Mouse (Mus musculus) frontal cortex, adult (tissue): ENCODE measurements at regions not wholly inside any gene's neighbourhood (a gene's known extent, or its start where the extent isn't known, plus 50 kb on each side); places are given as distances from the start of the nearest gene placed in this dataset.
"Not testable (repeated sequence)": the region's sequence is repeated elsewhere in the genome, so short reads cannot be mapped to it uniquely, and the experiment has no call there.

Experiments
- ATAC-seq: cut with Nextera tagmentation; 2 replicates; pipeline ENCODE4 v1.9.2; 2017; ENCODE audit warnings: mild to moderate bottlenecking, moderate library complexity, mixed read lengths; ENCODE audit not compliant: low TSS enrichment

DNA sequence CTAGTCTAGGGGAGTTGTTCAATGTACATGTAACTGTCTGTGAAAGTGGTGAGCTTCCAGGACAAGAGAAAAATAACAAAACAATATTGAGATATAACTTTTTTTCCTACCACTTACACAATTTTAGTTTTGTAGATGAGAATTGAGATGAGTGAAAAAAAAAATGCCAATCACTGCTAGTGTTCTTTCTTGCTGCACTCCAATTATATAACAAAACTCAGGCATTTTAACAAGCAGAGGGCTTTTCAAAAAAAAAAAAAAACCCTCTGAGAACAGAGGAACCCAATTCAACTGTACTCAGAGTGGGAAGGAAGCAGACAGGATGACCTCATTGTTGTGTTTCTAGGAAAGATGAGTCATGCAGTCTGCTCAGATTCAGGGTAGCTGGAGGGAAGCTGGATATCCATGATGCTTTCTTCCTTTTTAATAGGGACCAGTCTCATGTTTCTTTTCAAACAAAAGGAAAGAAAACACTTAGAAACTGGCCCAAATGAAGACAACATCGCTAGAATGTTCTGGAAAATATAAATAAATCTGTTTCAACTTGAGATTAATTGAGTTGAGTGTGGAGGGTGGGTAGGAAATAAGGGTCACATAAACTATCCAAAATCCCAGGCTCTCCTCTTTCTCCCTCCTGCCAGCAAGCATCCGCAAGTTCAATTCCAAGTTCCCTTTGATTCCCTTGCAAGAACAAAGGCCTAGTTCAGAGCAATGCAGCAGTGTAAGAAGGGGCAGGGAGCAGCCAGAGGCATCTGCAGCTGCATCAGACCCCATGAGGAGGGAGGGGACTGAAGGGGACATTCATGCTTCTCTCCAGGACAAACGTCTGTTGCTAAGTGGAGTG lies 250.6 kb downstream of the Trib2 start:
- ATAC-seq, result peak; percentile 100

DNA sequence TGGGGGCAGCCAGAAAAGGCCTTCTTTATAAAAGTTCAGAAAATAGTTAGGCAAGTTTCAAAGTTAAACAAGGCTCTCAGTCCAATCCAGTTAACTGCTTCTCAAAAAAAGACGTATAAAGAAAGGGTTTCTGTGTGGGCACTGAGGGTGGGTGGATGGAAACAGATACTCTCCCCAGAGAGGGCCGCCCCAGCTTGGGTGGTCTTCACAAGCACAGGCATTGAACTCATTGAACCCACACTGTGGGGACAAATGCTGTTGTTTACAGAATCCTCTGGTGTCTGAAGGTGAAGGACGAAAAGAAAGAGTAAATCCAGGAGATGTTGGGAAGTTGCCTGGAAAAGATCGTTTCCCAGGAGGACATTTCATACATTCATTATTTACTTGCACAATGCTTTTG lies 253.9 kb downstream of the Trib2 start:
- no peak for ATAC-seq

DNA sequence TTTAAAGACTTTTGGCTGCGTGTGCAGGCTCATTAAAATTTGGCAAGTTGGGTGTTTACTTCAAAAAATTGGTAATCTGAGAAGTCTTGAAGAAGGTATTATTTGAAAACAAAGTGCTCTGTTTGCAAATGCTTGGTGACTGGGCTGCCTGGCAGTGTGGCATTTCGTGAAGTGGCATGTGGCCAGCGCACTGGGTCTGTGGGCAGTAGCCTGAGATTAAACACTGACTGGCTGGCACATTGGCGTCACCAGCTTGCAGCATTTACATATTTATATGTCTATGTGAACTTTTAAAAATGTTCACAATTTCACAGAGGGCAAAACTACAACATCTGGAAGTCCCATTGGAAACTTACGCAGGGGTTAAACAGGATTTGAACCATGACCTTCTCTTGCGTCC lies 261.3 kb downstream of the Trib2 start:
- ATAC-seq, result no peak

DNA sequence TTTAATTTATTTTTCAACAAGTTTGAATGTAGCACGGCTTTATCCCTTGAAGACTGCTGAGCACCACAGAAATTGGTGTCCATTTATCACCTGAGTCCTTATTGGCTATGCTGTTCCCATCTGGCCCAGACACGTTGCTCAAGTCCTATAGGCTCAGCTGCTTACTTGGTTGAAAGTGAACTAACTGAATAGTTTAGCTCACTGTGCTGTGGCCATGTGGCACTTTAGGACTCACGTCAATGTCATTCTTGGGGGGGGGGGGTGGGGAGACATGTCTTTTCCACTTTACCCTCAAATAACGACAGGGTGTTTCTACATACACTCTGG lies 263.1 kb downstream of the Trib2 start:
- no peak for ATAC-seq

DNA sequence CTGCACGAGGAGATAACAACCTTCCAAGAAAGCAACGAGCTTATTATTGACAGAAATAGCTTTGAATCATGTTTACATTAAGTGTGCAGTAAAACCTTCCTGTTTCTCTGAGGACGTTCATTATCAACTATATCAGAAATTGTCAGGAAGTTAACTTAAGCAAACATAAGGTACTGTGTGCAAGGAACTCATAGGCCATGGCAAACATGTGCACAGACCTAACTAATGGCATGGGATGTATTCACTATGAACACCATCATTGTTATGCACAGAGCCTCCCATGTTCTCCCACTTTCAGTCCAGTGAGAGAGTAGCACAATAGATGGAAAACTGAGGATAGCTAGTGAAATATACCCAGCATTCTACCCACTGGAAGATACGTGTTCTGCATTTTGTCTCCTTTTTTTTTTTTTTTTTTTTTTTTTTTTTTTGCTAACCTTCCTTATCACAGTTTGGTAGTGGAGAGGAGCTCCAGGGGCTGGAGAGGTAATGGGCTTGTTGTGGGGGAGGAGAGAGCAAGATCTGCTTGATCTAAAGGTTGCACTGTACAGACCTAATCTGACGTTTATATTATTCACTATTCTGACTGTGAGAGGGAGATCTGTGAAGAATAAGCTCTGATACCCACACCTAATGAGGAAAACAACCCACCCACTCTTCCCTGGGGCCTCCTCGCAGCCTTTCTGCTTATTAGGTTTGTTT lies 263.6 kb downstream of the Trib2 start:
- ATAC-seq, result no peak

DNA sequence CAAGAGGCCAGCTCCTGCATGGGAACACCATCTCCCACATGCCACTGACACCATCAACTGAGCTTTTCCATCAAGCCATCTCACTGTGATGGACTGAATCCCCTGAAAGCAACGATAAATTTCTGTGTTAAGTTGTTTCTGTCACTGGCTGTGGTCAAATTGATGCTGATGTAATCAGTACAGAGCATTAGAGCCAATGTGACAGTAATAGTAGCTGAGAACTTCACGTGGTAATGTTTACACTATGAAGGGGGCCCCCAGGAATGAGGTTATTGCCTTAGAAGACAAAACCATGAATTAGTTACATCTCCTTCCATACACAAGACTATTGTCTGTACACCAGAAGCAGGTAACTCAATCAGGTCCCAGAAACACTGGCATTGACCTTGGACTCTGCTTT lies 264.5 kb downstream of the Trib2 start:
- ATAC-seq, result no peak

DNA sequence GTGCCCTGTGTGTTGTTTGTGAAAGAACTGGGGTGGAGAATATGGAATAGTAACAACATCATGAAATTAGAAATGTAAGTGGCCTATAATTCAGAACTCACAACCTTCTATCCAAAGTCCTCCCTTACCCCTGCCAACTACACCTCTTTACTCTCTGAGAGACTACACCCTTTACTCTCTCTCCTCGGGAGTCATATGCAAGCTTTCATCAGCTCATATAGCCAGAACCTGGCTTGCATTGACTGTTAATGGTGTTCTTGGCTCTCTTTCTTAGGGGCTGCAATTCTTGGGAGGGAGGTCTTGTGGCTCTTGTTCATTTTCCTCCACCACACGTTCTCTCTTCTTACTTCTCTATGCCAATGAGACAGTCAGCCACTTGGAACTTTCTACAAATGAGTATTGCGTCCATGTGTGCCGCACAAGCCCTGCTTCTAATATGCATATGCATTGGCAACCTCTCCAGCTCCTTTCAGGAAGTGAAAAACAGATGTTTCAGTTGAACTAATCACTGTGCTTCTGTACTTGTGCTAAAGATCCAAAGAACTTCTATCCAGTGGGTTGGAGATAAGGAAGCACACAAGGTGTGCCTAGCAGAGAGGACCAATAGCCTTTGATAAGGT lies 265.3 kb downstream of the Trib2 start:
- no peak for ATAC-seq

DNA sequence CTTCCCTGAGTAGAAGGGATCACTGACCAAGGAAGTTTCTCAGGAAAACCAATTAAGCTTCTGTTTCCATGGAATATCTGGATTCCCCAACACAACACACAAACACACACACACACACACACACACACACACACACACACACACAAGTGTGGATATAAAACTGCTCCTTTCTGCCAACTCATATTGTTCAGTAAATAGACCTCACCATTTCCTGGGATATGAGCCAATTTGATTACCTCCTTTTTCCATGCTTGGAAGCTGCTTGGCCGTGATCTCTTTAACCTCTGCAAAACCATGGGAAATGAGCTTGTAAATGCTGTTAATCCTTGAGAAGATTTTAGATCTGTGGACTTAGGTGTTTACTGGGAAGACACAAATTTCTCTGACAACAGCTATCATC lies 272.4 kb downstream of the Trib2 start:
- ATAC-seq, result no peak

DNA sequence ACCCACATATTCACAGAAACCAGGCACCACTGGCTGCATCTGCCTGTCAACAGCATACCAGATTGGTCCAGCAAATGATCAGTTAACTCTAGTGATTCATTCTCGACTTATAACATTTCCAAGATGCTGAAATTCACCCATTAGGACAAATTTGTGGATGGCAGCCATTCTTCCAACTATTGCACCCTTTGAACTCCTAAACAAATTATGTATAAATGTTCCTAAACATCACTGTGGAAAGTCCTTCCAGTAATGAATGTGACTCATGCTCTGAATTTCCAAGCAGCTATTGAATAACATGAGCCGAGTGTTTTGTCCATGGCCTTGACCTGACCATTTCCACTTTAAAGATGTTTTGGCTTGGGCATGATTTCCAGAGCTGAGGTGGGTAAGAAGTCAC lies 274.2 kb downstream of the Trib2 start:
- ATAC-seq, result no peak

DNA sequence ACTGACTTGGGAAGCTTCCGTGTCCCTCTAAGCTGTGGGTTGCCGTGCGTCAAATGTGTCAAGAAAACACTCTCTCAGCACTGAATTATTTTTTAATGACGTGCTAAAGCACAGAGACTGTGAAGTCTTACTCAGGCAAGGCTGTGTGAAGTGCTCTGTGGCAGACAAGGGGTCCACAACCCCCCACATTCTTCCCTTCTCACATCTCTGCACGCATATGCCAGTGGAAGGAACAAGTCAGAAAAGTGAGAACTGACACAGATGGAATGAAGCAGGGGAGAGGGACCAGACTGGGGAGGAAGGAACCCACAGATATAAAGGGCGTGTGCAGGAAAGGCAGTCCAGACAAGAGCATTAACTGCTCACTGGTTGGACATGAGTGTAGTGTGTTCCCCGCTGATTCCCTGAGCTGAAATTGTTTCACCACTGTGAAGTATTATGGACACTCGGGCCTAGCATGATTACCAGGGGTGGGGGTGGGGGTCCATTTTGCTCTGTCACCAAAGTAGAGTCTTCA lies 279.8 kb downstream of the Trib2 start:
- no peak for ATAC-seq

DNA sequence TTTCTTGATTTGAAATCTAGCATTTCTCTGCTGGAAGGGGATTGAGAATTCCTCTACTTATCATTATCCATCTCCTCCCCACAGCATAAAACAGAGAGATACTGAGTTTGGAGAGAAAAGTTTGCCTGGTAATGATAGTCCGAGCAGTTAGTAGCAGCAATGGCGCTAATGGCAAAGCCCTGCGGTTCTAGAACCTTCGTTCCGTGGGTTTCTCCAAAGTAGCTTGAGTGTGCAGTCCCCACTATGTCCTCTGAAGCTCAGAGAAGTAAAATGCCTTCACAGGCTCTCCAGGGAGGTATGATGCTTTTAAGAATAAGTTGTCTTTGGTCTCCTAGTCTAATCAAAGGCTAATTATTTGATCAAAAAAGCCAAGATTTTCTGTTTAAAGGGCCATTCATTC lies 280.5 kb downstream of the Trib2 start:
- no peak for ATAC-seq

DNA sequence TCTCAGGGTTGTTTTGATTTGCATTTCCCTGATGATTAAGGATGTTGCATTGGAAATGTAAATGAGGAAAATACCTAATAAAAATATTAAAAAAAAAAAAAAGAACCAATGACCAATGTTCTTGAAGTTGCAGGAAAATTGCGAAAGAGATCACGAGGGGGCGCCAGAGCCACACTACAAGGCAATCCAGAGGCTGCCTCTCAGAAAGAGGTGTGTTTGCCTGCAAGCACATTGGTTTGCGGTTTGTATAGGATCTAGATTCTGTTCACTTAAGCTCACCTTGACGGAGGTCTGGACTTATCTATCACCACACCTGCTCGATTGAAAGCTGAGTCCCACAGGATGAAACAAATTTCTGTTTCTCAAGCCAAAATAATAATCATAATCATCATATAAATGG lies 280.9 kb downstream of the Trib2 start:
- peak; percentile 70 for ATAC-seq

DNA sequence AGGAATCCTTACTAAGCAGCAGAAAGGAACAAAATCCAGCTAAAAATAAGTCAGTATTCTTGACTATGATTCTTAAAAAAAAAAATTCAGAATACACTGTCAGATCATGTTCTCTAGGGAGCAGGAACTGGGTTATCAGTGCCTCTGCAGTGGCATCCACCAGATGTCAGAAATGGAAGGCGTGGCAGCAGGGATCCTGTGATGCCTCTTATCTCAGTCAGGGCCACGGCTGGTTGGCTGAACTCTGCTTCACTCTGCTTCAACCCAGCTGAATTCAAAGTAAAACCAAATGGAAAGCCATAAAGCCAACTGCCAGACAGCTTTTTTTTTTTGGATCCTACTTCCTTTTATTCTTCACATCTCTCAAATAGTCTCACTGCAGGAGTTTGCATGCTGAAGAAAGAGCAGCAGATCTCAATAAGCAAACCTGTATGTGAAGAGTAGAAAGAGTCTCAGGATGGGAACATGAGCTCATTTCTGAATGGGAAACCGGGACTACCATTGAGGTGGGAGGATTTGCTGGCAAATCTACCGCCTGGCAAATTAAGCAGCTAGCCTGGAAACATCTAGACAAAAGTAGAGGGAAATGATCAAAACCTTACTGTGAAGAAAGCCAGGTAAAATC lies 295.8 kb downstream of the Trib2 start:
- peak; percentile 55 for ATAC-seq

DNA sequence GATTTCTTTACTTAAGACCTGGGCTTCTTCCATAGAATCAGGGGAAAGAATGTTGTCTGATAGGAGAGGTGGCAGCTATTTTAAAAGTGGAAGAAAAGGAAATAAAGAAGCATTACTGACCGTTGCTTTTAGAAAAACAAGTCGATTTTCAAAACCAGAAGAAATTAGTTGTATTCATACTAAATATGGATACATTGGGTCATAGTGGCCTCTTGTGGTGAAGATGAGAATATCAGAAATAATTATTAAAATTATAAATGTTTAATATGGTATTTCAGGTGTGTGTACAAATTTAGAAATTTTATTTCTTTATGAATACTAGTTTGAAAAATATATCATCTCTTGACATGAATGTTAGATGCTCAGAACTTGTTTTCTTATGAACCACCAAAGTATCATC lies 304.7 kb downstream of the Trib2 start:
- no peak for ATAC-seq

DNA sequence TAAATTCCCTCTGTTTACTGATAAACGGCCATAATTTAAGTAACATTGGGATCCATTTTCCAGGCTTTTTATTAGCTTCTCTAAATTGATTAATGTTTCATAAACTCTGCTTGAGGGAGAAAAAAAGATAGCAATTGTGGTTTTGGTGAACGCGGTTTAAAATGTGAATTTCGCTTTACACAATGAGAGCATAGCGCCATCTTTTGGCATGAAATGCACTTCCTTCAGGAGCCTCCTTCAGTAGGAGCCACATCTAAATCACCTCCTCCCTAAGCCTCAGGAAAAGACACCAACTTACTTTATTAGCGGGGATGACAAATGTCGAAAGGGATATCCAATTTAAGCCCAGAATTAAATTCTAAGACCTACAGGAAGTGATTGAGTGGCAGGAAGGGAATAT lies 309.1 kb downstream of the Trib2 start:
- peak; percentile 89 for ATAC-seq

DNA sequence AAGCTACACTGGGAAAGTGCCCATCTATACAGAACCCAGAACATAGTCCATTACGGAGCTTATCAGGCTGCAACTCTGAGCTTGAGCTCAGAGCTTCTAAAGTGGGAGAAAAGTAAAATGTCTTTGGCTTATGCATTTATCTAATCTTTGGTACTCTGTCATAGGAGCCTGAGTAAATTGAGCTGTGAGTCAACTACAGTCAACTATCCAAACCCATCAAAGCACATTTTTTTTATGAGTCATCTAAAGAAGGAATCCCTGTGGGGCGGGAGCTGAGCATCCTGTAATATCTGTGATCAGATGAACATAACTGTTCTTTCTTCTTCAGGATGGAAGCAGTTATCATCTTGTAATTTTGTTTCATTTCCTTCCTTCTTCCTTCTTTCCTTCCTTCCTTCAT lies 323.1 kb downstream of the Trib2 start:
- ATAC-seq, result no peak

DNA sequence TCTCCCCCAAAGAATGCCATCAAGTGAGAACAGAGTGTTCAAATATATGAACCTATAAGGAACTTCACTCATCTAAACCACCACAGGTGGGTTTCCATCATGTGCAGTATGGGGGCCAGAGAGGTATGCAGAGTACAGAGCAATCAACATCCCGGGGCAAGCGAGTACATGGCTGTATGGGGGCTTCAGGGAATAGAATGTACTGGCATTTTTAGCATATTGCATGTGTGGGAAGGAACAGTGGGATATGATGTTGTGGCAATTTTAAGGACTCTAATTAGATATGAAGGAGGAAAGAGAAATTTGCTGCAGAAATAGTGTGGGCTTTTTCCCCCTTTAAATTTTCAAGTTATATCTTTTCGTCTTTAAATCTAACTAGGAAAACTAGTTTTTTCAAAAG lies 344.0 kb downstream of the Trib2 start:
- peak; percentile 79 for ATAC-seq

DNA sequence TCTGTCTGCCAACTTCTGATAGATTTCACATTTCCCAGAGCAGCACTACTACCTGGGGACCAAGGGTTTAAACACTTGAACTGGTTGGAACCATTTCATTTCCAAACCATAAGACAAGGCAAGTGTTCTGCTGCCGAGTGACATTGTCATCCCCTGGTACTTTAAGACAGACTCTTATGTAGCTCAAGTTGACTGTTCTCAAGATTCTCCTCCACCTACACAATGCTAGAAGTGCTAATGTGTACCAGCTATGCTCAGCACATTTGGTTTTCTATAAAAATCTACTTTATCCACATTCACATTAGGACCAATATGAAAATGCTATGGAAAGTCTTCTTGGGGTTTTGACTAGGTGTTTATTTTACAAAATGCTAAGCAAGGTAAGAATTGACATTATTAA lies 357.3 kb downstream of the Trib2 start:
- peak; percentile 99 for ATAC-seq

DNA sequence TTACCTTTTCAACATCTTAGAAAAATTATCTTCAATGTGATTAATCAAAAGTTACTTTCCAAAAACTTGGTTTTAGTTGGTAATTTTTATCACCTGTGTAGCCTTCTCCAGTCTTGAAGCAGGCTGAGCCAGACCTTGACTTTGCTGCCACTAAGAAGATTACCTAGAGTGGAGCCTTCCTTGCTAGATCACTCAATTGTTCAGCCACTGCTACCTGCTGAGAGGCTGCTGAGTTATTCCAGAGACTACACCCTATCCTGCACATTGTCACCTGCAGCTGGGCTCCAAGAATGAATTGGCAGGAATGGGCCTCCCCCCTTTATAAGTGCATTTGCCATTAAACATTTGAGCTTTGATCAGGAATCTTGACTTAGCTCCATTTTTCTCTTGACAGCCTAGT lies 360.4 kb downstream of the Trib2 start:
- not testable (repeated sequence) for ATAC-seq

DNA sequence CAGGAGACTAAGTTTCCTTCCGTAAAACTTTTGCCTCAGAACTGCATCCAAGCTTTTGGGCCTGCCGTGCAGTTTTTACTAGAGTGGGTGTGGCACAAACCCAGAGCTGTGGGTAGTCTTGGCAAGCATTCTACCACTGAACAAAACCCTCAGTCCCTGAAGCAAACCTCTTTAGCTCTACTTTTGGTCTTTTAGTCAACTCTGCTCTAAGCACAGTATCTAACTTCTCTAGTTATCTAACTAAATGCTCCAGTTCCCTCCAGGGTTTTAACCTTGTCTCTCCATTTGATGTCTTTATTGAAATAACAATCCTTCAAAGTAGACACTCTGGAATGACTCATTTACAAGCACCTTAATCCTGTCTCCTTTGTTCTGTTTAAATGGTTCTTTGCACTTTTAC lies 361.0 kb downstream of the Trib2 start:
- peak; percentile 61 for ATAC-seq

DNA sequence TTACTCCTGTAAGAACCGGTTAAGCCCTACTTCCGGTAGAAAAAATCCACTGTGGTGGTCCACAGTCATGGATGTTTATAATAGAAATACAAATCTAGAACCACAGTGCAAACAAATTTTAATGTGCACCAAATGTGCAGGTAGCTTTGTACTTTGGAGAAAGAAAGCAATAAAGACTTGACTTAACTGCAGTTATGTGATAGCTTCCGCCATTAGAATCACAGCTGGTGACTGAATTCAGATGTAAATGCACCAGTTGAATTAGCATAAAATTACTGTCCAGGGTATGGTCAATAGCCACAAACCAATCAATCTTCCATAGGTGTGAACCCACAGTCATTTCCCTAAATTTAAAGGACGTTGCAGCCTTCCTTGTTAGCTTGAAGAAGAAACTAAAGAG lies 367.2 kb downstream of the Trib2 start:
- no peak for ATAC-seq

DNA sequence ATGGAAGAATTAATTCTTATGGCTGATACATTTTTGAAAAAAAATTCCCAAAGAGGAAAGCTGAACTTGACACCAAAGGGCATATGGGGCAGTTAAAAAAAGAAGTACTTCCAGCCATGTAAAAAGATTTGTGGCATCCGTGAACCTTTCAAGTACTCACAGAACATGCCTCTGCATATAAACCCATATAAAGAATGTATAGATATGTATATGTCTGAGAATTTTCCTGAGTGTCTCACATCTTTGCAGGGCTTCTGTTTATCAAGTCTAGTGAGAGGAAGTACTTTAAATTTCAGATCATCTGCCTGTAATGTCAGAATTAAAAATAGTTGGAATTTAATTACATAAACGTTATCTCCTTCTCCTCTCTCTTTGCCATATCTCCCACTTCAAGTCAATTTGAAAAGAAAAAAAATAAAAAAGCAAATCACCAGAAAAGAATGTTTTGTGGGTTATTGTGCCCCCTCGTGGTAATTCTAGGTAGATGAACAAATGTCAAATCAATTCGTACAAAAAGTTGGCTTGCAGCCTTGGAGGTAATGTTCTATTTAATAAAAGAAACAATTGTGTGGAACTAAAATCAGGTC lies 400.4 kb downstream of the Trib2 start:
- ATAC-seq, result no peak
